ENCODE assay signal across 8 mouse cellular contexts in the genomic region with DNA sequence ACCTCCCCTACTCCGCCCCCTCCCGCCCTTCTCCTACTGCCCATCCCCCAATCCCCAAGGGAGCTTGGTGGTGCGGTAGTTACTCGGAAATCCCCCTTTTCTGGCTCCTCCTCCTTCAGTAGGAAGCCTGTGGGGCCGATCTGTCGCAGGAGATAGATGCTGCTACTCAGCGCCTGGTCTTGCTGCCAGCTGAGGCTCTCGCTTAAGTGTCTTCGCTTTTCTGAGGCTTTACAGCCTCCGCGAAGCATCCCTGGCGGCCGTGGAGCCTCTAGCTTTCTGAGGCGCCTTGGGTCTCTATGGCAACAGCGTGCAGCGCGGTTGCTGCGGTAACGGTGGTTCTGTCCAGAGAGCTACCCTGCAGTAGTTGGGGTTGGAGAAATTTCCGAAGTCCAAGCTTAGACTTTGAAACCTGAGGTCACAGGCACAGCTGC. TPM values are rescaled to one million over a fixed set of nuclear protein-coding genes. Genes with fewer than 3 reads are reported as not detected.
DNase-seq lines count a peak whose midpoint lies in the region; ATAC-seq lines count a peak whose summit lies in the region.

A gene (minus strand): TSS at position 298 of the 431 bp plus-strand sequence.

- H3K36me3 ChIP-seq in embryonic facial prominence, embryonic 11.5 days (replicated peaks; ENCODE audit: control insufficient read depth, insufficient read depth, low read depth, low read length), result no peaks in the 10 kb centered on the region
- H3K36me3 ChIP-seq in heart, embryonic 15.5 days, result no peaks in the 10 kb centered on the region
- H3K36me3 ChIP-seq in neural tube, embryonic 11.5 days (ENCODE audit: control insufficient read depth, insufficient read depth, low read length), result no peaks in the 10 kb centered on the region

- under 1% methylated on average over 20 of the region's 20 CpGs for WGBS in embryonic facial prominence, embryonic 11.5 days
- WGBS in heart, embryonic 15.5 days, result under 1% methylated on average over 20 of the region's 20 CpGs
- WGBS in neural tube, embryonic 11.5 days, result 1% methylated on average over 20 of the region's 20 CpGs

- H3K9ac ChIP-seq in embryonic facial prominence, embryonic 11.5 days (replicated peaks; ENCODE audit: low read length), result no peak within 1 kb of the TSS
- H3K9ac ChIP-seq in heart, embryonic 15.5 days, result no peak within 1 kb of the TSS
- no peak within 1 kb of the TSS for H3K9ac ChIP-seq in neural tube, embryonic 11.5 days (ENCODE audit: low read length)

- peak; percentile 96 for ATAC-seq in embryonic facial prominence, embryonic 11.5 days (replicated peaks; ENCODE audit: insufficient number of reproducible peaks, low FRiP score, low TSS enrichment, low read depth)
- ATAC-seq in heart, embryonic 15.5 days (replicated peaks; ENCODE audit: insufficient number of reproducible peaks, insufficient read depth, low FRiP score, low read depth), result peak; percentile 50; the same call in 1 of the 2 replicates
- ATAC-seq in neural tube, embryonic 11.5 days (ENCODE audit: insufficient read depth, low FRiP score, low TSS enrichment), result peak; percentile 92

- no peak within 1 kb of the TSS for H3K27ac ChIP-seq in embryonic facial prominence, embryonic 11.5 days (replicated peaks; ENCODE audit: low read depth, low read length)
- no peak within 1 kb of the TSS for H3K27ac ChIP-seq in heart, embryonic 15.5 days
- H3K27ac ChIP-seq in neural tube, embryonic 11.5 days (ENCODE audit: low read depth, low read length), result no peak within 1 kb of the TSS; the same call in 1 of the 2 replicates

- H3K4me1 ChIP-seq in embryonic facial prominence, embryonic 11.5 days (ENCODE audit: control insufficient read depth, insufficient read depth, low read length), result no peaks in the 10 kb centered on the region
- H3K4me1 ChIP-seq in heart, embryonic 15.5 days (replicated peaks), result peaks cover 5% of the 10 kb centered on the region
- no peaks in the 10 kb centered on the region for H3K4me1 ChIP-seq in neural tube, embryonic 11.5 days (ENCODE audit: control insufficient read depth, insufficient read depth, low read length)

- no peaks in the 10 kb centered on the region for H3K9me3 ChIP-seq in embryonic facial prominence, embryonic 11.5 days (replicated peaks; ENCODE audit: control insufficient read depth, low read length)
- H3K9me3 ChIP-seq in heart, embryonic 15.5 days (replicated peaks), result no peaks in the 10 kb centered on the region
- H3K9me3 ChIP-seq in neural tube, embryonic 11.5 days (ENCODE audit: control insufficient read depth, low read length), result no peaks in the 10 kb centered on the region

- H3K27me3 ChIP-seq in embryonic facial prominence, embryonic 11.5 days (ENCODE audit: control insufficient read depth, insufficient read depth, low read length), result no peaks in the 10 kb centered on the region
- H3K27me3 ChIP-seq in heart, embryonic 15.5 days, result no peaks in the 10 kb centered on the region
- H3K27me3 ChIP-seq in neural tube, embryonic 11.5 days (ENCODE audit: control insufficient read depth, insufficient read depth, low read length), result no peaks in the 10 kb centered on the region

- peak within 1 kb of the TSS; percentile 46 for H3K4me2 ChIP-seq in embryonic facial prominence, embryonic 11.5 days (ENCODE audit: low read depth, low read length)
- peak within 1 kb of the TSS; percentile 55 for H3K4me2 ChIP-seq in heart, embryonic 15.5 days
- peak within 1 kb of the TSS; percentile 44 for H3K4me2 ChIP-seq in neural tube, embryonic 11.5 days (ENCODE audit: low read depth)

- DNase-seq in urinary bladder, postnatal 25 days (ENCODE audit: low spot score), result peak; percentile 3
- no peak for DNase-seq in urinary bladder, postnatal 10 days (ENCODE audit: low spot score)
- DNase-seq in embryonic facial prominence, embryonic 11.5 days (ENCODE audit: low spot score), result peak; percentile 83
- DNase-seq in kidney, postnatal 10 days, result peak; percentile 62
- peak; percentile 25 for DNase-seq in liver
- DNase-seq in neural tube, embryonic 11.5 days (ENCODE audit: low spot score), result peak; percentile 89
- DNase-seq in telencephalon, adult 2 months (ENCODE audit: low read depth, low spot score), result peak; percentile 88

- H3K4me3 ChIP-seq in embryonic facial prominence, embryonic 11.5 days (ENCODE audit: low read depth, low read length), result peak within 1 kb of the TSS; percentile 20
- peak within 1 kb of the TSS; percentile 10; the same call in 1 of the 2 replicates for H3K4me3 ChIP-seq in heart, embryonic 15.5 days
- peak within 1 kb of the TSS; percentile 14; the same call in 1 of the 2 replicates for H3K4me3 ChIP-seq in neural tube, embryonic 11.5 days (ENCODE audit: low read depth, low read length)

RNA-seq across cellular contexts. Expression of the gene that starts here (rescaled TPM):
- not detected in 2 replicates for polyA plus RNA-seq in embryonic facial prominence, embryonic 11.5 days (2014; fragmentation: Nextera tagmentation; extraction: Ambion mirVana)
- polyA plus RNA-seq in heart, embryonic 15.5 days (2015; fragmentation: Nextera tagmentation; extraction: Ambion mirVana), result not detected in 2 replicates
- polyA plus RNA-seq in neural tube, embryonic 11.5 days (2014; fragmentation: Nextera tagmentation; extraction: Ambion mirVana), result not detected in 2 replicates

Comparison
In these comparisons a context has a peak if more than half of its experiments do, and no peak if none do; other contexts are left out.
1. Peak in DNase-seq, ATAC-seq, H3K4me3 ChIP-seq and H3K4me2 ChIP-seq in embryonic facial prominence, embryonic 11.5 days; RNA of the gene not detected or under 1 TPM.
2. Peak in ATAC-seq, H3K4me3 ChIP-seq and H3K4me2 ChIP-seq in heart, embryonic 15.5 days; RNA of the gene not detected or under 1 TPM.
3. Peak in DNase-seq, ATAC-seq, H3K4me3 ChIP-seq and H3K4me2 ChIP-seq in neural tube, embryonic 11.5 days; RNA of the gene not detected or under 1 TPM.